Mouse (Mus musculus) lung, adult 2 months (tissue): ENCODE measurements around the gene Btnl4. TPM values are rescaled to one million over a fixed set of nuclear protein-coding genes. Genes with fewer than 3 reads are reported as not detected.

ENCODE experiments used
- DNase-seq: peaks from one replicate; pipeline ENCODE4 v3.0.0; 2022
- H3K4me1 ChIP-seq: fragments of 200-500 bp; 2 replicates; pipeline ENCODE4 v1.6.1; 2011; ENCODE audit warnings: low read length; ENCODE audit not compliant: control insufficient read depth, insufficient read depth
- H3K4me3 ChIP-seq: fragments of 200-500 bp; replicated peaks from 2 replicates; pipeline ENCODE3; 2011; ENCODE audit warnings: low read depth, mild to moderate bottlenecking, control low read depth, low read length; ENCODE audit errors: extremely low read depth
- CTCF ChIP-seq: fragments of 200-500 bp; IDR thresholded peaks from 2 replicates; pipeline ENCODE4 v1.5.1; 2011; ENCODE audit warnings: mild to moderate bottlenecking, low read length, control low read depth; ENCODE audit not compliant: insufficient read depth
- POLR2A ChIP-seq: fragments of 200-500 bp; IDR thresholded peaks from 2 replicates; pipeline ENCODE4 v1.6.1; 2011; ENCODE audit warnings: low read depth, mild to moderate bottlenecking, control low read depth, low read length, borderline replicate concordance; ENCODE audit errors: extremely low read depth
- WGBS: fragments of 180-500 bp; shearing (Covaris S2); methylation state at CpG from one replicate; pipeline ENCODE4 v1.1.7; 2018; 5-methylcytosine and 5-hydroxymethylcytosine counted together
- polyA plus RNA-seq: library from polyadenylated mRNA; depleted of rRNA; stranded (reverse); fragments of >200 nt; gene quantifications from 2 replicates; pipeline ENCODE4 v1.2.3, GENCODE M21; 2012; rRNA removed

Btnl4 gene
- polyA plus RNA-seq, 1 experiment, result not detected

- peaks cover 3% of the 10 kb centered on the region; the same call in 1 of the 2 replicates for H3K4me1 ChIP-seq
Observed at GRCm38 (mm10) chr17:34438588-34438987, 38.5 kb downstream of the Btnl4 start.

GRCm38 (mm10) chr17:34437606-34438005 lies 39.5 kb downstream of the Btnl4 start:
- WGBS, result 27% methylated on average over 7 of the region's 7 CpGs
- TF ChIP-seq CTCF (no peak), POLR2A (no peak)
- Histone ChIP-seq H3K4me3 (no peak overlapping the region), H3K4me1 (peaks cover 3% of the 10 kb centered on the region; the same call in 1 of the 2 replicates)
- no peak for DNase-seq

More at GRCm38 (mm10) chr17:34438588-34438987, 38.5 kb downstream of the Btnl4 start:
- no peak for DNase-seq
- TF ChIP-seq CTCF, result no peak
- TF ChIP-seq POLR2A, result no peak
- WGBS, result 41% methylated on average over 1 of the region's 1 CpGs
- no peak overlapping the region for H3K4me3 ChIP-seq

DNA sequence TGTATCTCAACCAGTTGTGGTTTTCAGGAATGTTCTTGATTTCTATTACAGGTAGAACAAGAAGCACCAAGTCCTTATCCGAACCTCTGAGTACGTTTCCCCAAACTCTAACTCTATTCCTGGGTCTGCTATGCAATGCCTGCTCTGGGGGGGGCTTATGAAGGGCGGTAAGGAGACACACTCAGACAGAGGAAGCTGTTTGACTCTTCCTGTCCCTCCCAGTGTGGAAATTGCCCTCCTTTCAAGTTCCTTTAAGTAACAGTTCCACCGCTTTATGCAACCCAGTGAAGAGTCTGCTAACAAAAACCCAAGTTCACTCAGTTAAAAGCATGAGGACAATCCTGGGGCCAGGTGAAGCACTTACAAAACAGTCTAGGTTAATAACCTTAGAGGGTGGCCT lies 40.0 kb downstream of the Btnl4 start:
- Histone ChIP-seq H3K4me1 (peaks cover 3% of the 10 kb centered on the region; the same call in 1 of the 2 replicates), H3K4me3 (no peak overlapping the region)
- TF ChIP-seq POLR2A (no peak), CTCF (no peak)
- WGBS, result 32% methylated on average over 4 of the region's 4 CpGs
- no peak for DNase-seq

GRCm38 (mm10) chr17:34427597-34427996 lies 49.5 kb downstream of the Btnl4 start:
- no peaks in the 10 kb centered on the region for H3K4me1 ChIP-seq
- H3K4me3 ChIP-seq, result no peak overlapping the region
- TF ChIP-seq POLR2A, result no peak
- TF ChIP-seq CTCF, result no peak
- DNase-seq, result no peak

GRCm38 (mm10) chr17:34420014-34420413 lies 57.1 kb downstream of the Btnl4 start:
- Histone ChIP-seq H3K4me1 (no peaks in the 10 kb centered on the region), H3K4me3 (no peak overlapping the region)
- DNase-seq, result no peak
- TF ChIP-seq CTCF (0 out of 2 replicates have a peak, but pooled peaks have one; percentile 4), POLR2A (no peak)
- 58% methylated on average over 7 of the region's 7 CpGs for WGBS

Other genes with a start within 250 kb of the Btnl4 start
- gene H2-Ob, start 238.4 kb downstream of the Btnl4 start, polyA plus RNA-seq, result 18.8 and 34.6 TPM in 2 replicates
- 1,370 and 1,736 TPM in 2 replicates for gene H2-Ab1, start 219.6 kb downstream of the Btnl4 start, polyA plus RNA-seq
- 544 and 571 TPM in 2 replicates for gene H2-Aa, start 189.5 kb downstream of the Btnl4 start, polyA plus RNA-seq
- gene H2-Eb1, start 171.5 kb downstream of the Btnl4 start, polyA plus RNA-seq, result 256 and 285 TPM in 2 replicates
- 0.63 and 1.2 TPM in 2 replicates for gene H2-Eb2, start 151.7 kb downstream of the Btnl4 start, polyA plus RNA-seq
- gene Btnl2, start 122.5 kb downstream of the Btnl4 start, polyA plus RNA-seq, result 0.37 and 0.78 TPM in 2 replicates
- 0.06 and 0.07 TPM in 2 replicates for gene Btnl1, start 100.2 kb downstream of the Btnl4 start, polyA plus RNA-seq
- 0.49 and 0.75 TPM in 2 replicates for gene BC051142, start 78.5 kb downstream of the Btnl4 start, polyA plus RNA-seq
- gene Btnl6, start 40.0 kb upstream of the Btnl4 start, polyA plus RNA-seq, result 0.15 TPM in 1 of 2 replicates, not detected in the other
- 105 and 168 TPM in 2 replicates for gene Notch4, start 87.0 kb upstream of the Btnl4 start, polyA plus RNA-seq
- gene Gpsm3, start 112.5 kb upstream of the Btnl4 start, polyA plus RNA-seq, result 32.2 and 35.6 TPM in 2 replicates
- gene Pbx2, start 113.9 kb upstream of the Btnl4 start, polyA plus RNA-seq, result 87.8 and 88.3 TPM in 2 replicates
- gene Ager, start 120.5 kb upstream of the Btnl4 start, polyA plus RNA-seq, result 1,792 and 1,921 TPM in 2 replicates
- gene Rnf5, start 126.4 kb upstream of the Btnl4 start, polyA plus RNA-seq, result 52.0 and 83.7 TPM in 2 replicates
- 172 TPM in 2 replicates for gene Agpat1, start 126.9 kb upstream of the Btnl4 start, polyA plus RNA-seq
- 5.7 and 8.2 TPM in 2 replicates for gene Egfl8, start 138.7 kb upstream of the Btnl4 start, polyA plus RNA-seq
- 38.7 and 40.9 TPM in 2 replicates for gene Ppt2, start 151.2 kb upstream of the Btnl4 start, polyA plus RNA-seq
- 5.2 and 6.7 TPM in 2 replicates for gene Prrt1, start 152.2 kb upstream of the Btnl4 start, polyA plus RNA-seq
- 2.4 and 2.9 TPM in 2 replicates for gene Fkbpl, start 167.4 kb upstream of the Btnl4 start, polyA plus RNA-seq
- 81.8 and 88.0 TPM in 2 replicates for gene Atf6b, start 169.8 kb upstream of the Btnl4 start, polyA plus RNA-seq
- gene Tnxb, start 193.2 kb upstream of the Btnl4 start, polyA plus RNA-seq, result 39.6 and 49.2 TPM in 2 replicates